Mouse (Mus musculus) olfactory bulb, adult 2 months (tissue): ENCODE measurements around the gene Gm42791.

Experiments
- CTCF ChIP-seq: fragments of 200-500 bp; IDR thresholded peaks from 2 replicates; pipeline ENCODE4 v1.5.1; 2012; ENCODE audit warnings: low read depth, mild to moderate bottlenecking, low read length, moderate library complexity; ENCODE audit not compliant: insufficient read depth
- POLR2A ChIP-seq: fragments of 200-500 bp; IDR thresholded peaks from 2 replicates; pipeline ENCODE4 v1.6.1; 2012; ENCODE audit warnings: mild to moderate bottlenecking, low read depth, low read length, moderate library complexity; ENCODE audit not compliant: insufficient read depth

DNA sequence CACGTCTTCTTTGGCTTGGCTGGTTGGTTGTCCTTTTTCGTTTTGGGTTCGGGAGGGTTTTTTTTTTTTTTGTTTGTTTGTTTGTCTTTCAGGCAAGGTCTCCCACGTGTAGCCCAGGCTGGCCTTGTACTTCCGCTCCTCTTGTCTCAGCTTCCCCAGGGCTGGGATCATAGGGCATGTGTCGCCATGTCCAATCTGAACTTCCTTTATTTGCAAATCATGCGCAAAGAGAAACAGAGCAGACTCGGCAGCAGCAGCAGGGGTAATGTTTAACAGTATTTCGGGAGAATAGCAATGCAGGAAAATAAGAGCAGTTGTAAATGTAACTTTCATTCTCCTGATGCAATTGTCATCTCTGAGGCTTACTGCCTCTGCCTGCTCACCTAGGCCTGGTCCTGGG, 38.9 kb downstream of the Gm42791 start:
- TF ChIP-seq CTCF (no peak), POLR2A (no peak)
